Mouse (Mus musculus): ENCODE measurements around the gene Lin7c.

DNA sequence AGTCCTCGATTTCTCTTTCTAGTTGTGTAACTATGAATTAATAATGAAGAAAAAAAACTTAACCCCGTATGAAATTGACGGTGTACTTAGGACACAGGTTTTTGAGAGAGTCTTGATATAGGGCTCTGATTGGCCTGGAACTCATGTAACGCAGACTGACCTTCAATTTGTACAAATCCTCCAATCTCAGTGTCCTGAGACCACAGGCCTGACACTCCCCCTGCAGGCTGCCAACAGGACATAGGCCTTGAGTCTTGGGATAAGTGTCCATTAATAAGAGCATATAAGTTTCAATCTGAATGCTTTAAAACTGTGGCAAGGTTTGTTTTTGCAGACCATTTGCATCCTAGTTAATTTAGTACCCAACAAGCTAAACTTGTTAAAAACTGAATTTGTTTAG lies 40.1 kb downstream of the Lin7c start:
- no peak for TF ChIP-seq CTCF (IDR thresholded peaks at IDR 0.05; ENCODE audit: extremely low read depth, insufficient read length, insufficient replicate concordance, low read depth, low read length)
- no peak for TF ChIP-seq POLR2A (IDR thresholded peaks at IDR 0.05; ENCODE audit: low read depth, low read length)

All from small intestine, adult 2 months (tissue).